Mouse (Mus musculus): Measurements from ENCODE around the gene Slc25a23. TPM values are rescaled to one million over a fixed set of nuclear protein-coding genes. Genes with fewer than 3 reads are reported as not detected.
"Not testable (repeated sequence)": the region's sequence is repeated elsewhere in the genome, so short reads cannot be mapped to it uniquely, and the experiment has no call there.

Slc25a23 gene
- total RNA-seq, 2 experiments from 2014 or later, result 69.3 to 73.8 TPM

GRCm38 (mm10) chr17:57078336-57078735, 18.7 kb upstream of the Slc25a23 start, which contains the start of gene Dennd1c:
Gene Dennd1c, minus strand, starts transcription at chr17:57078514.
- intact Hi-C loops (cut with DNase I), result no loop called here
- peak in 1 of 2 experiments; percentile 25 for DNase-seq

DNA sequence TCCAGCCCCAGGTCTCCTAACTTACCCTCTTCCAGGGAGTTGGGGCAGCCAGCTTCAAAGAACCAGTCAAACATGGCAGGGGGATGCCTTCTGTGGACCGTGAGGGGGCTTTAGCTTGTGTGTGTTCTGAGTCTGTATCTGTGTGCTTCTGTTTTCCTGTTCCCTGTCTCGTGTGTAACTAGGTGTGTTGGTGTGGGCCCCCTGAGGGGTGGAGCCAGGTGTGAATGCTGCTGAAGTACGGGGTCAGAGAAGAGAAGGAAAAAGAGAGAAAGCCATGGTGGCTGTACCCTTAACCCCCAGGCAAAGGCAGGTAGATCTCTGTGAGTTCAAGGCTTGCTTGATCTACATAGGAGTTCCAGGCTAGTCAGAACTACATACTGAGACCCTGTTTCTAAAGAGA, 17.3 kb upstream of the Slc25a23 start:
- intact Hi-C loops (cut with DNase I), result no loop called here
- DNase-seq, result no peak

- no peak for DNase-seq
- intact Hi-C loops (cut with DNase I), result no loop called here
Observed at GRCm38 (mm10) chr17:57070699-57071098, 11.0 kb upstream of the Slc25a23 start.

- intact Hi-C loops (cut with DNase I), result no loop called here
- no peak for DNase-seq
Observed at GRCm38 (mm10) chr17:57070272-57070671, 10.6 kb upstream of the Slc25a23 start.

GRCm38 (mm10) chr17:57066908-57067307, 7.2 kb upstream of the Slc25a23 start:
- DNase-seq, result no peak
- intact Hi-C loops (cut with DNase I), result no loop called here

GRCm38 (mm10) chr17:57063031-57063430, 3.4 kb upstream of the Slc25a23 start:
- intact Hi-C loops (cut with DNase I), result loop anchor here (5.0 kb wide), 1 partner anchor 34 kb away; no protein-coding TSS in a partner anchor
- DNase-seq, result no peak

DNA sequence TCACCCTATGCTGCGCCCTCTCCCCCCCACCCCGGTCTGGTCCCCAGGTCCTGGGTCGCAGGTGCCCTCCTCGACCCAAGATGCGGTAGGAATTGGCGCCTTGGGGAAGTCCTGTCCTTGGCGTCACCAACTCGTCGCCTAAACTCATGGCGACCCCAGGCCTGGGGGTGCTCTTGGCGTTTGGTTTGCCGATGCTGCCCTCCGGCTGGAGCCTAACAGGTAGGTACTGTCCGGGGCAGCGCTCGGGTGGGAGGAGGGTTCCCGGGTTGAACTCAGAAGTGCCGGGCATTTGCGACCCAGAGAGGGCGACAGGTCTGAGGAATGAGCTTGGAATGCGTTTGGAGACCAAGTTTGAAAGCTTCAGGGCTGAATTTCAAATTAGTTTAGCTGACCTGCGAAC, 2.9 kb upstream of the Slc25a23 start:
- intact Hi-C loops (cut with DNase I), result loop anchor here (5.0 kb wide), 1 partner anchor 35 kb away; no protein-coding TSS in a partner anchor
- no peak for DNase-seq

DNA sequence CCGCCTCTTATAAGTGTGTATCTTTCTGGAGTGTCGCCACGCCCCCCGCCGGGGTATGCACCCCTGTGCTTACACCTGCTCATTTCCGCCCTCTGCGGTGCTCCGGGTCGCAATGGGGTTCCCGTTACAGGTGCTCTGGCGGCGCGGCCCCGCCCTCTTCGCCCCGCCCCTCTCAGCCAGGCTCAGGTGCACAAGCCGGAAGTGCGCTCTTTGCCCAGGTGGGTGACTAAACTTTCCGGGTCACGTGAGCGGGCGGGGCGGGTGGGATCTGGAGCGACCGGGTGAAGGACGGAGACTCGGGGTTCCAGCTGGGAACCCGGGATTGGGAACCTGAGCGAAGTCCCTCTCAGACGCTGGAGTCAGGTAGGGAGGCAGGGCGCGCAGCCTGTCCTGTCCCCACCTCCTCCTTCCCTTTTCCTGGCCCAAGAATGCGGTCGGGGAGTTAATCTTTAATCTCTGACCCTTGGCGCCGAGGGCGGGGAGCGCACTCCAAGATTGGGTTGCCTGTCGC, 2.4 kb upstream of the Slc25a23 start:
- intact Hi-C loops (cut with DNase I), result loop anchor here (5.0 kb wide), 1 partner anchor 35 kb away; no protein-coding TSS in a partner anchor
- DNase-seq, result no peak

GRCm38 (mm10) chr17:57061069-57061468, 1.4 kb upstream of the Slc25a23 start:
- DNase-seq, result no peak
- intact Hi-C loops (cut with DNase I), result loop anchor here (5.0 kb wide), 1 partner anchor 36 kb away; no protein-coding TSS in a partner anchor

- intact Hi-C loops (cut with DNase I), result loop anchor here (5.0 kb wide), 1 partner anchor 37 kb away; no protein-coding TSS in a partner anchor
- peak; percentile 92 to 95 for DNase-seq
Observed at GRCm38 (mm10) chr17:57060231-57060801, 653 bp upstream of the Slc25a23 start.

- peak; percentile 45 to 65 for DNase-seq
- intact Hi-C loops (cut with DNase I), result loop anchor here (5.0 to 10.0 kb wide), 2 partner anchors 62 to 234 kb away; partner anchors contain the start of gene Alkbh7
Observed at GRCm38 (mm10) chr17:57058891-57059485, 675 bp downstream of the Slc25a23 start, which contains the start of gene Crb3. Gene Crb3, plus strand, starts transcription at chr17:57059105.

GRCm38 (mm10) chr17:57056246-57056645, 3.4 kb downstream of the Slc25a23 start:
- no peak for DNase-seq
- intact Hi-C loops (cut with DNase I), result loop anchor here (2.0 to 10.0 kb wide), 3 partner anchors 23 to 231 kb away; partner anchors contain the start of gene Alkbh7

DNA sequence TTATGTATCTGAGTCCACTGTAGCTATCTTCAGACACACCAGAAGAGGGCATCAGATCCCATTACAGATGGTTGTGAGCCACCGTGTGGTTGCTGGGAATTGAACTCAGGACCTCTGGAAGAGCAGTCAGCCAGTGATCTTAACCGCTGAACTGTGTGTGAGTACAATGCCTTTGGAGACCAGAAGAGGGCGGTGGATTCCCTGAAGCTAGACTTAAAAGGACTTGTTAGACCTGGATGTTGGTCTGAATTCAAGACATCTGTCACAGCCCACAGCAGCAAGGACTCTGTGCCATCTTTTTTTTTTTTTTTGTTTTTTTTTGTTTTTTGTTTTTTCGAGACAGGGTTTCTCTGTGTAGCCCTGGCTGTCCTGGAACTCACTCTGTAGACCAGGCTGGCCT, 8.0 kb downstream of the Slc25a23 start:
- intact Hi-C loops (cut with DNase I), result loop anchor here (10.0 kb wide), 1 partner anchor 227 kb away; no protein-coding TSS in a partner anchor
- DNase-seq, result not testable (repeated sequence)

GRCm38 (mm10) chr17:57048816-57049215, 10.8 kb downstream of the Slc25a23 start:
- intact Hi-C loops (cut with DNase I), result no loop called here
- no peak for DNase-seq

GRCm38 (mm10) chr17:57047406-57047805, 12.3 kb downstream of the Slc25a23 start:
- intact Hi-C loops (cut with DNase I), result no loop called here
- no peak for DNase-seq

DNA sequence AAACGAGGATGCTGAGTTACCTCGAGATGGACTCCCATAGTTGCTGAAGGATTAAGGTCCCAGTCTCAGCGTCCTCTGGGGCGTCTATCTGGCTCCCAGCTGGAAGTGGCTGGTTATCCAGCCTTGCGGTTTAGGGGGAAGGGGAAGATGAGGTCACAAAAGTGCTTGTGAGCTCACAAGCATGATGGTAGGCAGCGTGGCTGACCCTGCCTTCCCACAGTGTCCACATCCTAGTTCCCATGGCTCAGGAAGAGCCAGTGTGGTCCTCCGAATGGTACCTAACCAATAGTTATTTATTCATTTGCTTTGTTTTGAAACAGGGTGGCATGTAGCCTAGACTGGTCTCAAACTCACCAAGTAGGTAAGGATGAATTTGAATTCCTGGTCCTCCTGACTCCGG, 18.1 kb downstream of the Slc25a23 start, which contains the start of gene Slc25a41:
Slc25a41 (minus strand) TSS at position 101 of the 400 bp plus-strand sequence.
- no peak for DNase-seq
- intact Hi-C loops (cut with DNase I), result no loop called here

DNA sequence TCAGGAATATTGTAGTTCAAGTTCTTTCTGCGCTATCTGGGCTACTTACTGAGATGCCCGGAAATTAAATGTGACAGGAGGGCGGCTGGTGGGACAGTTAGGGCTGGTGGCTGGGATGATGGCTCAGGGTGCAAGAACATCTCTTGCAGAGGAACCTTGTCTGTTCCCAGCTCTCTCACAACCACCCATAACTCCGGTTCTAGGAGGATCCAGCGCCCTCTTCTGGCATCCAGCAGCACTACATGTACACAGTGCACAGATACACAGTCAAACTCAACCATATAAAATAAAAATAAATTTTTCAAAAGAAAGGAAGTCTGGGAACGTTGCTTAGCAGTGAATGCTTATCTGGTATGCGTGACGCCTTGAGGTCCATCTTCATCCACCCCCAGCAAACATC, 20.7 kb downstream of the Slc25a23 start:
- intact Hi-C loops (cut with DNase I), result no loop called here
- no peak for DNase-seq

DNA sequence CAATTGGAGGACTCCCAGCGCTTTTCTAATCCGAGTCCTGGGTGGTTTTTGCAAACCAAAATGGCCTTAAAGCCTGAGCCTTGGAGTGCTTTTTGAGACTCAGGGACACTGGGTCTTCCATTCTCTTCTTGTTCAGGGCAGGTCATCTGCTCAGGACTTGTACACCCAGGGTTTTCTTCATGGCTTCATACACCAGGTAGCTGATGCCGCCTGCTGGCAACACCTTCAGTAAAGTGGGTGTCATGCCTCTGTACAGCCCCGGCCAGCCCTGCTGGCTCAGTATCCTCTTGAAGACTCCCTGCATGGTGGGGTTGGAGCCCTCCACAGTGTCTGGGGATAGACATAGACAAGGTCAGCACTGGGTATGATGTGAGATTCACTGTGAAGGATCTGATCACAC, 26.8 kb downstream of the Slc25a23 start:
- no peak for DNase-seq
- intact Hi-C loops (cut with DNase I), result loop anchor here (2.0 kb wide), 1 partner anchor 24 kb away; no protein-coding TSS in a partner anchor

- intact Hi-C loops (cut with DNase I), result loop anchor here (2.0 kb wide), 1 partner anchor 25 kb away; no protein-coding TSS in a partner anchor
- peak; percentile 98 for DNase-seq
Observed at GRCm38 (mm10) chr17:57031661-57032420, 27.8 kb downstream of the Slc25a23 start.

- intact Hi-C loops (cut with DNase I), result loop anchor here (1.0 kb wide), 1 partner anchor 20 kb away; the partner anchor contains the start of genes Gm17949 and Gtf2f1
- peak; percentile 54 to 58 for DNase-seq
Observed at GRCm38 (mm10) chr17:57030931-57031660, 28.6 kb downstream of the Slc25a23 start, which contains the start of gene Khsrp. Gene Khsrp, minus strand, starts transcription at chr17:57031522.
